Mouse (Mus musculus) heart, adult 2 months (tissue): ENCODE measurements around the gene Hs3st1.

Experiments used
- CTCF ChIP-seq: fragments of 200-600 bp; IDR thresholded peaks from 2 replicates; pipeline ENCODE4 v1.8.1; 2022; ENCODE audit warnings: antibody characterized with exemption, mild to moderate bottlenecking, moderate library complexity
- POLR2A ChIP-seq: fragments of 200-500 bp; IDR thresholded peaks from 2 replicates; pipeline ENCODE4 v1.6.1; 2011; ENCODE audit warnings: mild to moderate bottlenecking, low read depth, low read length, control low read depth; ENCODE audit not compliant: insufficient read depth

GRCm38 (mm10) chr5:39803941-39804340, 48.7 kb upstream of the Hs3st1 start:
- no peak for TF ChIP-seq POLR2A
- TF ChIP-seq CTCF: no peak
